Mouse (Mus musculus) gastrocnemius, postnatal 10 days (tissue): ENCODE data around the gene Ceacam9. TPM values are rescaled to one million over a fixed set of nuclear protein-coding genes. Genes with fewer than 3 reads are reported as not detected.
A peak's percentile ranks its signal among the peaks of the same experiment; 100 is the strongest.

ENCODE experiments used
- DNase-seq: peaks from one replicate; pipeline ENCODE4 v3.0.0; 2021; ENCODE audit warnings: mixed read lengths
- total RNA-seq, 2 experiments: library from RNA; stranded (reverse); gene quantifications; 2 replicates each; pipeline ENCODE4 v1.2.3; 2021

The Ceacam9 gene
- total RNA-seq, 2 experiments from 2014 or later = not detected

DNA sequence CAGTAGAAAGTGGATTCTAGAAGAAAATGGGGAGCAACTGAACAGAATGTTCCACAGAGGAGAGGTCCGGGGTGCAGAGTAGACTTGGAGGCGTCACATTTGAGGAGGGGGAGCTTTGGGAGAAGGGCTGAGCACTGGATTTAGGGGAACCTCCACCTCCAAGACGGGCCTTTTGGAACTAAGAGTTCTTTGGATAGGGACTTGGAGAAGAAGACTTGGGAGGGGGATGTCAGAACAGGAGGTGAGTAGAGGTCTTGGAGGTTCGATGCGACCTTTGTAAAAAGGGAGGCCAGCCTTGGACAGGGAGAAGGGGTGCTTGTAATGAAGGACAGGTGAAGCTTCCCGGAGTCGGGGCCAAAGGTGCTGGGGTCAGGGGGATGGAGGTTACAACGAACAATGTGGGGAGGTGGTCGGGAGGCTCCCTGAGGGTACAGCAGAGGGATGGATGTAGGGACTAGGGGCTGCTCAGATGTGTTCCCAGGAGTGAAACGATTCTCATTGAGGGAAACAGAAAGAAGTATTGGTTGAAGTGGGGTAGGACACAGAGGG, 17.4 kb downstream of the Ceacam9 start:
- no peak for DNase-seq

DNA sequence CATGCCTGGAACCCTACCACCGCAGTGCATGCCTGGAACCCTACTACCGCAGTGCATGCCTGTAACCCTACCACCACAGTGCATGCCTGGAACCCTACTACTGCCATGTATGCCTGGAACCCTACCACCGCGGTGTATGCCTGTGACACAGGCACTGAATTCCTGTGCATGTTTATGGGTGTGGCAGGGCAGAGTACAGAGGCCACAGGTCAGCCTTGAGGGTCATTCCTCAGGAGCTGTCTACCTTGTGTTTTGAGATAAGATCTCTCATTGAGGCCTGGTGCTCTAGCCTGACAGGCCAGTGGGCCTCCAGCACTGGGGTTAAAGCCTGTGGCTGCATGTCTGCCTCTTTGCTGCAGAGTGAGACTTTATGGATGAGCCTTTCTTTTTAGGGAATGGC, 23.6 kb downstream of the Ceacam9 start:
- no peak for DNase-seq

DNA sequence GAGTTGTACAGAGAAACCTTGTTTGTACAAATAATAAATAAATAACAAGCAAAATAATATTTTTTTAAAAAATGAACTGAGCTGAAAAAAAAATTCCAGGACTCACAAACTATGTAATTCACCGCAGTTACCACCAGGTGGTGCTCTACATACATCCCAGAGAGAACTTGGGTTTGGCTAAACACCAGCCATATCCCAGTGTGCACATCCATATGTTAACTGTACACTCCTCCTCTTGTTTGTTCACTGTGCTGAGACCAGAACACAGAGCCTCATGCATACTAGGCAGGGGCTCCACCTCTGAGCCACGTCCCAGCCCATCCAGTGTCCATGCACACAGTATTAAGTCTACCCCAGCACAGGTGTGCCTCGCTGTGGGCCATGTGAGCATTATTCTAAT, 24.4 kb downstream of the Ceacam9 start:
- DNase-seq = peak; percentile 48

DNA sequence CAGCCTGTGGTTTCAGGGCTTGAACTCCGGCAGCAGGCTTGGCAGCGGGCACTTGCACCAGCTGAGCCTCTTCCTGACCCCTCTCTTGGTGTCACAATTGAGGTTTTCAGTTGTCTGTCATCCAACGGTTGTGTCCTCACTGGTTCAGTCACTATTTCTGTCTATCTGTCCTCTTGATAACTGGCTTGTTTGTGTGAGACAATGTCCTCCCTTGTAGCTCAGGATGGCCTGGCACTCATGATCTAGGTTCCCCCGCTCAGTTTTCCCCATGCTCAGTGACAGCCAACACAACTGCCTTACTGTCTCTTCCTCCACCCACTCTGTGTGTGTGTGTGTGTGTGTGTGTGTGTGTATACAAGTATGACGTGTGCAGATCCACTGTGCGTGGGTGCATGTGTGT, 25.9 kb downstream of the Ceacam9 start:
- DNase-seq = no peak

DNA sequence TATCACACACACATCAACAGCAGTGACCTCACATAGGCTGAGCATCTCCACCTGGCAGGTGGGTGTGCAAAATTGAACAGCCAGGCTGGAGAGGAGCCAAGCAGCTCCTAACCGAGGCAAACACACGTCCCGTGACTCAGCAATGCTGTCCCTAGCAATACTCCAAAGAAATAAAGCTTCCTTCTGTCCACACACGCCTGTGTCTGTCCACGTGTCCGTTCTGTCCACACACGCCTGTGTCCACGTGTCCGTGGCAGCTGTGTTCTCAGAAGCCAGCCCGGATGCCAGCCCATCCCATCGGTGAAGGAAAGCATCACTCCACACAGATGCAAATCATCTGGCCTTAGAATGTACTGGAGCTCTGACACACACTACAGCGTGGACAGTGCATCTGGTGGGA, 30.3 kb downstream of the Ceacam9 start:
- DNase-seq = no peak

DNA sequence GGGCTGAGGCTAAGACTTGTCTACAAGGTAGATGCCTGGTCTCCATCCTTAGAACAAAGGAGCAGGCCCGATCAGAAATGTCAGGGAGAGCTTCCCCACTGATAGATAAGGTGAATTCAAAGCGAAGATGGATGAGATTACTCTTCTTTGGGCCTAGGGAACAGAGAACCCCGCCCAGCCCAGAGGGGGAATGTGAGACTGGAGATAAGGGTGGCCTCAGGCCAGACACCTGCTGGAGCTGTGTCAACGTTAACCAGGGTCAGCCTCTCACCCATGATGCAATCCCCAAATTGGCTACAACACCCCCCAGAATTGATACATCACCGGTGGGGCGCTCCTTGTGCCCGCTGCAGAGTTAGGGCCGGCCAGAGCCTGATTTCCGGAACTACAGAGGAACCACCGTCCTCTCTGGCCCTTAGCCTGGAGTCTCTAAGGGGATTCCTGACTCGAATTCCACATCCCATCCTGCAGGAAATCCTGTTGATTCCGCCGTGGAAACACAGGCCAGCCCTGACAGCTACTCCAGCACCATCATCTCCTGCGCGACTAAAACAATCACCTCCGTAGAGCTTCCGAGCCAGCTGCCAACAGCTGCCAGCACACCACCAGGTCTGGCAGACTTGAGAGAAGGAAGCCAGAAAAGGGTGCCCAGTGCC, 33.8 kb downstream of the Ceacam9 start:
- no peak for DNase-seq

DNA sequence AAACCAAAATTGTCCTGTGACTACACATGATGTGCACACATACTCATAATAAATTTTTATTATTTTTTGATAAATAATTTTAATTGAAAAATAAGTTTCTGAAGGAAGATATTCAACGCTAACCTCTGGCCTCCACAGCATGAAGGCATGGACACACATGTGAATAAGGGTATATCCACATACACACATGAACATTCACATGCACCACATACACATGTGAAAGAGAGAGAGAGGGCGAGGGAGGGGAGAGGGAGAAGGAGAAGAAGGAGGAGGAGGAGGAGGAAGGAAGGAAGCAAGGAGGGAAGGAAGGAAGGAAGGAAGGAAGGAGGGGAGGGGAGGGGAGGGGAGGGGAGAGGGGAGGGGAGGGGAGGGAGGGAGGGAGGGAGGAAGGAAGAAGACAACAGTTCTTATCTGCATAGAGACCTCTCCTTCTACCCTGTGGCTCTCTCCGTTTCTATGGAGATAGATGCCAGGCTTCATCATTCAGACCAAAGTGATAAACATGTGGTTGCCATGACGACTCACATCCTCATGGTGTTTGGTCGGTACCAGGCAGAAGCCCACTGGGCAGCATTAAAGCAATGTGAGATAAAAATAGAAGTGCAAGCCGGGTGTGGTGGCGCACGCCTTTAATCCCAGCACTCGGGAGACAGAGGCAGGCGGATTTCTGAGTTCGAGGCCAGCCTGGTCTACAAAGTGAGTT, 37.3 kb downstream of the Ceacam9 start:
- no peak for DNase-seq

DNA sequence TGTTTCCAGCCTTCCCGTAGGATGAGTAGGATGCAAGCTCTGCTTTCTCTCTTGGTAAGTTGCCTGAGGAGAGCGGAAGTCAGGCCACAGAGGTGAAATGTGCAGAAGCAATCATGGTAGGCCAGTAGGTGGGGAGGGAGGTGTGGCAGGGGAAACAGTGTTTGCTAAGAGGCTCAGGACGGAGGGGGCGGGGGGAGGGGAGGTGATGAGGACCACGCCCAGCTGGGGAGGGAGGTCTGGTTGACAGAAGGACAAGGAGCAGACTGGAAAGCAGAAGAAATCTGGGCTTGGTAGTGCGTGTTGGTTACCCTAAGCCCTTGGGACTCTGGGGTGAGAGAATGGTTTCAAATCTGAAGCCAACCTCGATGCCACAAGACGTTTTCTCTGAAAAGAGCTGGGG, 38.6 kb downstream of the Ceacam9 start:
- peak; percentile 48 for DNase-seq

DNA sequence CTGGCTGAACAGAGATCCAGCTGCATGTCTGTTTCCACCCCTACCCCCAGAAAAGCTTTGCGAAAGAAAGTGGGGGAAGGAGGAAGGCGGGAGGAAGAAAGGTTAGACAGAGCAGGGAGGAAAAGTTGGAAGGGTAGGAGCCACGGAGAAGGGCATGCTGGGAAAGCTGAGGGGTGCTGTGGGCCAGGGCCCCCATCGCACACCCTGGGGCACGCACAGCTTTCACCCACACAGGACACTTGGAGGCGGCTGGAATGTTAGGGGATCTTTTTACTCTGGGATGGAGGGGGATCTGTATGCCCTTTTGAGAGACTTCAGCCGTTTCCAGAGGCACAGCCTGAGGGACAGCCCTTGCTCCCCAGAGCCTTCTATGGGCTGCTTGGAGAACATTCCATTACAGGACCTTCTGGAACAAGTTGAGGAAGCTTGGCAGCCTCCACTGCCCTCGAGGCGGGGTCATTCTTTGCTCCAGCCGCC, 39.3 kb downstream of the Ceacam9 start:
- peak; percentile 70 for DNase-seq

DNA sequence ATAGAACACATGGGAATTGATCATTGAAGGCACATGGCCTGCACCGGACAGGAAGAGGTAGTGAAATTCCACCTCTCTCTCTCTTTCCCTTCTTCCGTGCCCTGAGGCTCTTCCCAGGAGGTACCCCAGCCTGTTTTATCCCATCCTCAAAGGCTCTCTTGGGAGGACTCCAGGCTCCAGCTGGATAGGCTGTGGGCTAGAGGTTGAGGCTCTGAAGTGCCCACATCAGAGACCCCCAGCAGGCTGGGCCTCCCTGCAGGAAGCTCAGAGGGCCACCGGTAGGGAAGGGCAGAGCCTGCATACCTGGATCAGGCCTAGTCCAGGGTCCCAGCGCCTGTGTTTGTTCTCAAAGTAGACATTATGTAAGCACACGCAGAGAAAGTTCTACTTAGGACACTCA, 39.9 kb downstream of the Ceacam9 start:
- DNase-seq = no peak

DNA sequence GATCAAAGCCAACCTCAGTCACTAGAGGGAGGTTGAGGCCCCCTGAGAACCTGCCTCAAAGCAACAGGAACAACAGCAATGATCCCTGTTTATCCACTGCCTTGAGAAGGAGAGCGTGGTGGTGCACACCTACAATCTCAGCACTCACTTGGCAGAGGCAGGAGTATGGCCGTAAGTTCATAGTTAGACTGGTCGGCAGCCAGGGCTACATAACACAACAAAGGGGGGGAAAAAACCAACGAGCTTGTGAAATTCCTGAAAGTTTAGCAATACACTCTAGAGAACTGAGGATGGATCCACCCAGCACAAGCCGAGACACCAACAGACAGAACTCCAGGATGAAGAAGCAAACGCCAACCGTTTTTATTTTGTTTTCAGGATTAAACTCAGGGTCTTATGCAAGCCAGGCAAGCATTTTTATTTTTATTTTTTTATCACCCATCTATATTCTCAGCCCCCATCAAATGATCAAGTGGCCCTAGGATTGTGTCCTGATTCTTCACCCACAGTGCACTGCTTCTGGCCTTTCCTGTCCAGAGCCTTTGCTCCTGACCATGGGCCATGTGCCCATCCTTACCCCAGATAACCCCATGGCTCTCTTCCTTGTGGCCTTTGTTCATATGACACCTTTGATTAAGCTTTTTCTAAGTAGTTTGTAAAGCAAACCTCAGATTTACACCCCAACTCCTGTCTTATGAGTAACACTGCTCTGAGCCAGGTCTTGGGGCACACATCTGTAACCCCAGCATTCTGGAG, 41.9 kb downstream of the Ceacam9 start:
- DNase-seq = no peak

DNA sequence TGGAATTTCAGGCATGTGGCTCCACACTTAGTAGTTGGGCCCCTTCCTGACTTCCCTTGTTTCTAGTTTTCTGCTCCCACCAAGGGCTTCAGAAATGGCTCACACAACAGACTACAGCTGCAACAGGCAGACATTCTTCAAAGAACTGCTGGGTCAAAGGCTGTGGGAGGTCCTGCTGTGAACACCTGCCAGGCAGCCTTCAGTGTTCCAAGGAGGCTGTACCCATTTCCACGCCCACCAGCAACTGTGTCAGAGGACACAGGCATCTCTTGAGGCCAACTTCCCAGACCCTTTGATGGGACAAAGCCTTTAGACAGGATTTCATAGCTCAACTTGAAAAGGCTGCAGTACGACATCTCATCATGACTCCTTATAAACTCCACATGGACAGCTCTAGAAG, 44.7 kb downstream of the Ceacam9 start:
- no peak for DNase-seq

Other genes with a start within 250 kb of the Ceacam9 start
- gene Npas1, start 244.2 kb upstream of the Ceacam9 start, total RNA-seq = not detected
- gene Arhgap35, start 106.9 kb upstream of the Ceacam9 start, total RNA-seq = 10 to 100 TPM; 30.5 to 36.6 TPM
- not detected for gene Ceacam15, start 46.2 kb upstream of the Ceacam9 start, total RNA-seq
- gene Ap2s1, start 16.5 kb downstream of the Ceacam9 start, total RNA-seq = 10 to 100 TPM; 65.4 to 71.9 TPM
- 10 to 100 TPM; 32.5 to 34.9 TPM for gene Slc1a5, start 59.4 kb downstream of the Ceacam9 start, total RNA-seq
- 10 to 100 TPM; 42.3 to 46.1 TPM for gene Strn4, start 94.0 kb downstream of the Ceacam9 start, total RNA-seq
- gene Fkrp, start 94.8 kb downstream of the Ceacam9 start, total RNA-seq = 10 to 100 TPM; 23.2 to 23.3 TPM
- gene Prkd2, start 121.0 kb downstream of the Ceacam9 start, total RNA-seq = 10 to 100 TPM in 1 of 2 experiments, 1 to 10 TPM in 1; 9.8 to 14.0 TPM
- gene Dact3, start 153.4 kb downstream of the Ceacam9 start, total RNA-seq = 10 to 100 TPM in 1 of 2 experiments, 1 to 10 TPM in 1; 9.5 to 10.9 TPM
- 1 to 10 TPM; 1.3 to 2.7 TPM for gene Gng8, start 169.9 kb downstream of the Ceacam9 start, total RNA-seq
- 1 to 10 TPM; 1.8 to 2.9 TPM for gene Ptgir, start 184.6 kb downstream of the Ceacam9 start, total RNA-seq
- 100 to 1,000 TPM; 255 to 271 TPM for gene Calm3, start 202.2 kb downstream of the Ceacam9 start, total RNA-seq
- 10 to 100 TPM; 20.6 to 24.5 TPM for gene Pnmal2, start 222.8 kb downstream of the Ceacam9 start, total RNA-seq
- gene Pnmal1, start 237.8 kb downstream of the Ceacam9 start, total RNA-seq = under 1 TPM; 0.16 to 0.21 TPM